Comparison of ENCODE assay signal across 32 mouse cellular contexts in the genomic region with DNA sequence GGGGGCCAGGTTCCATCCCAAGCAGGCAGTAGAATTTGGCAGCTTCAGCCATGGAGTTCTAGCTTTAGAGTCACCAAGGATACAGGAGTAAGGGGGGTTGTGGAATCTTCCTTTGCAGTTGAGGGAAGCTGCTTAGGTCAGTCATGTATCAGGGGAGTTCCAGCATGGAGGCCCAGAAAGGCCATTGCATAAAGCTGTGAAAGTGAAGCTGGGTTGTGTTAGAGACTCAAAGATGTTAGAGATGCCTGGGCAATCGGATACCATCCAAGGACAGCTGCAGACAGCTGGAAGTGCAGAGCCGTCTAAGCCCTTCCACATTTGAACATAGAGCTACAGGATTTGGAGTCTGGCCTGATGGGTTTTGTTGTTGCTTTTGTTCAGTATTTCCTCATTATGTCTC. TPM values are rescaled to one million over a fixed set of nuclear protein-coding genes. Genes with fewer than 3 reads are reported as not detected.
DNase-seq lines count a peak whose midpoint lies in the region; ATAC-seq and TF ChIP-seq lines count a peak whose summit lies in the region.
"Had no signal": no experiment of that assay in that cellular context is flagged by ENCODE, and none has a peak within 500 bp of the region (broad histone marks: within the 10 kb centered on the region; RNA-seq: fewer than 3 reads in every experiment).

No protein-coding gene starts in this region.

- DNase-seq in gastrocnemius, postnatal 14 days, result peak; percentile 12
- no peak for DNase-seq in gastrocnemius, adult 2 months
- DNase-seq in stomach, postnatal 0 days (ENCODE audit: low spot score), result no peak
- no peak for DNase-seq in spleen, adult 12 weeks (ENCODE audit: low spot score)
- no peak for DNase-seq in left cerebral cortex, postnatal 10 days (ENCODE audit: extremely low spot score in 1 of 2, low spot score in 2 of 2)
- DNase-seq: adrenal gland, postnatal 14 days; cerebellum, postnatal 10 days; kidney, adult 2 months; kidney, postnatal 25 days; thymus, adult 2 months had no signal

- no peaks in the 10 kb centered on the region for H3K4me1 ChIP-seq in stomach, embryonic 15.5 days
- H3K4me1 ChIP-seq in stomach, postnatal 0 days (replicated peaks; ENCODE audit: control insufficient read depth, insufficient read depth), result no peaks in the 10 kb centered on the region
- H3K4me1 ChIP-seq in lung, embryonic 16.5 days (replicated peaks; ENCODE audit: control insufficient read depth, insufficient read depth, low read length), result no peaks in the 10 kb centered on the region; the same call in 1 of the 2 replicates
- H3K4me1 ChIP-seq: heart, embryonic 13.5 days; limb, embryonic 15.5 days; liver, embryonic 15.5 days; midbrain, embryonic 15.5 days had no signal

- TF ChIP-seq EP300 in stomach, postnatal 0 days (optimal IDR thresholded peaks at IDR 0.05), result no peak

- no peak for TF ChIP-seq CTCF in gastrocnemius, adult 2 months (IDR thresholded peaks at IDR 0.05)
- TF ChIP-seq CTCF in stomach, postnatal 0 days (IDR thresholded peaks at IDR 0.05; ENCODE audit: low read depth), result no peak

- WGBS in stomach, embryonic 15.5 days, result 64% methylated on average over 2 of the region's 2 CpGs
- WGBS in stomach, postnatal 0 days, result 67% methylated on average over 2 of the region's 2 CpGs
- WGBS in lung, embryonic 16.5 days, result 55% methylated on average over 2 of the region's 2 CpGs

- no peak overlapping the region for H3K4me3 ChIP-seq in gastrocnemius, adult 2 months
- no peak overlapping the region for H3K4me3 ChIP-seq in stomach, embryonic 15.5 days (replicated peaks)
- H3K4me3 ChIP-seq in stomach, postnatal 0 days (ENCODE audit: low read depth, low read length), result no peak overlapping the region
- H3K4me3 ChIP-seq in lung, embryonic 16.5 days (ENCODE audit: low read length), result no peak overlapping the region
- H3K4me3 ChIP-seq: heart, embryonic 13.5 days; left cerebral cortex, adult 2 months; limb, embryonic 15.5 days; liver, embryonic 15.5 days; midbrain, embryonic 15.5 days; myocyte had no signal

- no peaks in the 10 kb centered on the region for H3K36me3 ChIP-seq in stomach, embryonic 15.5 days
- H3K36me3 ChIP-seq in stomach, postnatal 0 days (ENCODE audit: control insufficient read depth, insufficient read depth, low read length), result no peaks in the 10 kb centered on the region
- no peaks in the 10 kb centered on the region for H3K36me3 ChIP-seq in lung, embryonic 16.5 days (ENCODE audit: control insufficient read depth, insufficient read depth, low read length)
- H3K36me3 ChIP-seq: heart, embryonic 13.5 days; limb, embryonic 15.5 days; liver, embryonic 15.5 days; midbrain, embryonic 15.5 days had no signal

- H3K4me2 ChIP-seq in stomach, embryonic 15.5 days, result no peak overlapping the region
- no peak overlapping the region for H3K4me2 ChIP-seq in stomach, postnatal 0 days (replicated peaks; ENCODE audit: low read depth)
- no peak overlapping the region for H3K4me2 ChIP-seq in lung, embryonic 16.5 days (ENCODE audit: low read depth, low read length)
- H3K4me2 ChIP-seq: heart, embryonic 13.5 days; limb, embryonic 15.5 days; liver, embryonic 15.5 days; midbrain, embryonic 15.5 days had no signal

- no peaks in the 10 kb centered on the region for H3K27me3 ChIP-seq in stomach, embryonic 15.5 days (replicated peaks)
- no peaks in the 10 kb centered on the region for H3K27me3 ChIP-seq in stomach, postnatal 0 days (ENCODE audit: control insufficient read depth, insufficient read depth, low read length)
- H3K27me3 ChIP-seq in lung, embryonic 16.5 days (ENCODE audit: control insufficient read depth, insufficient read depth, low read depth, low read length), result no peaks in the 10 kb centered on the region
- H3K27me3 ChIP-seq: heart, embryonic 13.5 days; limb, embryonic 15.5 days; liver, embryonic 15.5 days; midbrain, embryonic 15.5 days had no signal

- H3K9ac ChIP-seq in stomach, embryonic 15.5 days, result no peak overlapping the region
- H3K9ac ChIP-seq in stomach, postnatal 0 days (ENCODE audit: low read length), result no peak overlapping the region
- H3K9ac ChIP-seq in lung, embryonic 16.5 days (ENCODE audit: low read length), result no peak overlapping the region
- H3K9ac ChIP-seq: heart, embryonic 13.5 days; limb, embryonic 15.5 days; liver, embryonic 15.5 days; midbrain, embryonic 15.5 days had no signal

- no peak for ATAC-seq in stomach, embryonic 15.5 days (ENCODE audit: insufficient read depth, low FRiP score, low read depth)
- no peak for ATAC-seq in stomach, postnatal 0 days (ENCODE audit: low FRiP score, low TSS enrichment)
- peak; percentile 88 for ATAC-seq in lung, embryonic 16.5 days (ENCODE audit: low read depth)
- no peak for ATAC-seq in erythroblast, adult 5-6 weeks (replicated peaks; ENCODE audit: low FRiP score, poor library complexity, severe bottlenecking)
- ATAC-seq: activated CD4-positive, CD25-positive, alpha-beta regulatory T cell, adult 4 months; CD4-positive, CD25-positive, alpha-beta regulatory T cell, adult 4 months; midbrain, embryonic 15.5 days had no signal

- intact Hi-C loops in gastrocnemius, postnatal 14 days (cut with DNase I; ENCODE audit: low total_unique reads), result no loop called here
- intact Hi-C loops in gastrocnemius, adult 2 months (cut with DNase I), result no loop called here
- intact Hi-C loops in left cerebral cortex, postnatal 10 days (cut with DNase I), result no loop called here

- no peaks in the 10 kb centered on the region for H3K9me3 ChIP-seq in stomach, embryonic 15.5 days
- H3K9me3 ChIP-seq in stomach, postnatal 0 days (ENCODE audit: control insufficient read depth, low read length), result no peaks in the 10 kb centered on the region
- no peaks in the 10 kb centered on the region for H3K9me3 ChIP-seq in lung, embryonic 16.5 days (ENCODE audit: control insufficient read depth, low read length)
- H3K9me3 ChIP-seq: heart, embryonic 13.5 days; limb, embryonic 15.5 days; liver, embryonic 15.5 days; midbrain, embryonic 15.5 days had no signal

- no peak overlapping the region for H3K27ac ChIP-seq in gastrocnemius, adult 2 months
- 0 out of 2 replicates have a peak overlapping the region, but pooled peaks have one; percentile 1 for H3K27ac ChIP-seq in stomach, embryonic 15.5 days
- H3K27ac ChIP-seq in stomach, postnatal 0 days (replicated peaks), result no peak overlapping the region
- H3K27ac ChIP-seq in lung, embryonic 16.5 days (ENCODE audit: low read length), result 0 out of 2 replicates have a peak overlapping the region, but pooled peaks have one; percentile 44
- H3K27ac ChIP-seq: heart, embryonic 13.5 days; left cerebral cortex, adult 2 months; limb, embryonic 15.5 days; liver, embryonic 15.5 days; midbrain, embryonic 15.5 days had no signal

RNA-seq across cellular contexts. Expression of a gene that starts 23.2 kb away (rescaled TPM):
- not detected for total RNA-seq in gastrocnemius, postnatal 14 days (2021)
- total RNA-seq in gastrocnemius, adult 2 months (2021), result not detected
- polyA plus RNA-seq in stomach, embryonic 15.5 days (2015; fragmentation: Nextera tagmentation; extraction: Ambion mirVana), result not detected in 2 replicates
- polyA plus RNA-seq in stomach, postnatal 0 days (2015; fragmentation: Nextera tagmentation; extraction: Ambion mirVana), result not detected in 2 replicates
- polyA plus RNA-seq in lung, embryonic 16.5 days (2015; fragmentation: Nextera tagmentation; extraction: Ambion mirVana), result not detected in 2 replicates
- not detected in 2 replicates for total RNA-seq in erythroblast, adult 5-6 weeks (2015; ENCODE audit: low replicate concordance)
- not detected in 2 replicates for total RNA-seq in erythroblast, adult 5-6 weeks (2017; ENCODE audit: low replicate concordance)
- not detected for total RNA-seq in left cerebral cortex, postnatal 10 days (2021)
- total RNA-seq: adrenal gland, postnatal 14 days; ES-E14; gastrocnemius, adult 8-10 months; layer of hippocampus, adult 8-10 months; left cerebral cortex, adult 2 months; megakaryocyte, adult 5-6 weeks had no signal
- polyA plus RNA-seq: activated CD4-positive, CD25-positive, alpha-beta regulatory T cell, adult 4 months; brain, embryonic 14.5 days; CD4-positive, CD25-positive, alpha-beta regulatory T cell, adult 4 months; forebrain, embryonic 11.5 days; heart, embryonic 13.5 days; hindbrain, embryonic 11.5 days; kidney, adult 2 months; limb, embryonic 15.5 days; liver, embryonic 15.5 days; midbrain, embryonic 15.5 days; myocyte; neural tube, embryonic 14.5 days; spleen, adult 2 months; stomach, embryonic 14.5 days; thymus, adult 2 months; urinary bladder, adult 2 months had no signal

RNA-seq across cellular contexts. Expression of a gene that starts 25.1 kb away (rescaled TPM):
- 1 to 10 TPM; 3.6 to 4.6 TPM for total RNA-seq in gastrocnemius, postnatal 14 days (2021)
- total RNA-seq in gastrocnemius, adult 2 months (2021), result 1 to 10 TPM; 1.6 to 6.7 TPM
- 9.8 and 11.0 TPM in 2 replicates for polyA plus RNA-seq in stomach, embryonic 15.5 days (2015; fragmentation: Nextera tagmentation; extraction: Ambion mirVana)
- 3.9 and 4.5 TPM in 2 replicates for polyA plus RNA-seq in stomach, postnatal 0 days (2015; fragmentation: Nextera tagmentation; extraction: Ambion mirVana)
- 13.8 and 14.5 TPM in 2 replicates for polyA plus RNA-seq in lung, embryonic 16.5 days (2015; fragmentation: Nextera tagmentation; extraction: Ambion mirVana)
- 0.19 TPM in 1 of 2 replicates, not detected in the other for total RNA-seq in erythroblast, adult 5-6 weeks (2015; ENCODE audit: low replicate concordance)
- total RNA-seq in erythroblast, adult 5-6 weeks (2017; ENCODE audit: low replicate concordance), result 0.43 TPM in 1 of 2 replicates, not detected in the other
- 10 to 100 TPM; 27.6 to 28.3 TPM for total RNA-seq in left cerebral cortex, postnatal 10 days (2021)

Comparison
In these comparisons a context has a peak if more than half of its experiments do, and no peak if none do; other contexts are left out.
1. H3K27ac ChIP-seq: peak in stomach, embryonic 15.5 days (single experiment) and lung, embryonic 16.5 days (single experiment); none in gastrocnemius, adult 2 months (single experiment) and stomach, postnatal 0 days (single experiment).